In genomic region chr2:19553821-19554592, GRCm38 (mm10) we compare ENCODE assay signal across 8 mouse cellular contexts. TPM values are rescaled to one million over a fixed set of nuclear protein-coding genes. Genes with fewer than 3 reads are reported as not detected.
DNase-seq lines count a peak whose midpoint lies in the region; ATAC-seq and TF ChIP-seq lines count a peak whose summit lies in the region.

Gene 4921504E06Rik (minus strand): TSS chr2:19553914.

- no peaks in the 10 kb centered on the region for H3K9me3 ChIP-seq in ES-Bruce4 (replicated peaks; ENCODE audit: control insufficient read depth, insufficient read depth, low read length, poor library complexity, severe bottlenecking)
- no peaks in the 10 kb centered on the region for H3K9me3 ChIP-seq in hindbrain, embryonic 10.5 days
- H3K9me3 ChIP-seq in lung, embryonic 14.5 days (ENCODE audit: low read depth, low read length), result no peaks in the 10 kb centered on the region

- peak; percentile 42 to 54 for DNase-seq in cerebellum, adult 2 months
- peak; percentile 92 to 96 for DNase-seq in frontal cortex, adult 2 months (ENCODE audit: extremely low spot score in 1 of 2, low spot score in 1 of 2)
- peak; percentile 89 for DNase-seq in hindbrain, embryonic 10.5 days (ENCODE audit: low spot score)
- peak; percentile 75 for DNase-seq in layer of hippocampus, adult 9-10 months (ENCODE audit: low spot score)
- DNase-seq in lung, embryonic 14.5 days, result peak; percentile 90
- peak; percentile 68 for DNase-seq in testis, postnatal 10 days (ENCODE audit: low spot score)

- H3K27me3 ChIP-seq in ES-Bruce4 (ENCODE audit: control insufficient read depth, insufficient read depth, low read length, poor library complexity, severe bottlenecking), result no peaks in the 10 kb centered on the region
- H3K27me3 ChIP-seq in cerebellum, adult 2 months (ENCODE audit: control insufficient read depth, insufficient read depth, low read length), result no peaks in the 10 kb centered on the region
- H3K27me3 ChIP-seq in hindbrain, embryonic 10.5 days (ENCODE audit: insufficient read depth, poor library complexity, severe bottlenecking), result peaks cover 6% of the 10 kb centered on the region; the same call in 1 of the 2 replicates
- H3K27me3 ChIP-seq in lung, embryonic 14.5 days (ENCODE audit: insufficient read depth, low read length), result no peaks in the 10 kb centered on the region

- 2% methylated on average over 27 of the region's 27 CpGs for WGBS in cerebellum, adult 2 months
- under 1% methylated on average over 27 of the region's 27 CpGs for WGBS in hindbrain, embryonic 10.5 days
- under 1% methylated on average over 27 of the region's 27 CpGs for WGBS in lung, embryonic 14.5 days

- TF ChIP-seq CTCF in ES-Bruce4 (IDR thresholded peaks at IDR 0.05; ENCODE audit: low read depth, low read length), result no peak
- TF ChIP-seq CTCF in cerebellum, adult 2 months (IDR thresholded peaks at IDR 0.05; ENCODE audit: borderline replicate concordance, insufficient read depth, low read depth, low read length), result no peak
- TF ChIP-seq CTCF in lung, embryonic 14.5 days (IDR thresholded peaks at IDR 0.05; ENCODE audit: low read depth), result no peak

- no peak within 1 kb of the TSS for H3K27ac ChIP-seq in ES-Bruce4 (ENCODE audit: insufficient read depth, low read length)
- no peak within 1 kb of the TSS for H3K27ac ChIP-seq in cerebellum, adult 2 months (ENCODE audit: insufficient read depth, low read length)
- peak within 1 kb of the TSS; percentile 87 for H3K27ac ChIP-seq in hindbrain, embryonic 10.5 days
- peak within 1 kb of the TSS; percentile 79 for H3K27ac ChIP-seq in lung, embryonic 14.5 days (ENCODE audit: low read depth)

- peak within 1 kb of the TSS; percentile 59 for H3K4me3 ChIP-seq in ES-Bruce4 (ENCODE audit: low read depth, low read length)
- peak within 1 kb of the TSS; percentile 43 for H3K4me3 ChIP-seq in cerebellum, adult 2 months (replicated peaks; ENCODE audit: insufficient read depth, low read depth, low read length)
- peak within 1 kb of the TSS; percentile 54 for H3K4me3 ChIP-seq in hindbrain, embryonic 10.5 days
- H3K4me3 ChIP-seq in lung, embryonic 14.5 days (ENCODE audit: low read depth, low read length), result peak within 1 kb of the TSS; percentile 38

- no peak for TF ChIP-seq POLR2A in ES-Bruce4 (IDR thresholded peaks at IDR 0.05; ENCODE audit: insufficient read depth, low read length)
- no peak for TF ChIP-seq POLR2A in cerebellum, adult 2 months (IDR thresholded peaks at IDR 0.05; ENCODE audit: borderline replicate concordance, insufficient read depth, low read length)

- peak; percentile 38; the same call in 1 of the 2 replicates for TF ChIP-seq EP300 in ES-Bruce4 (IDR thresholded peaks at IDR 0.05; ENCODE audit: insufficient read depth, low read depth, low read length)

- H3K4me1 ChIP-seq in ES-Bruce4 (ENCODE audit: control insufficient read depth, insufficient read depth, low read length), result no peaks in the 10 kb centered on the region
- H3K4me1 ChIP-seq in cerebellum, adult 2 months (ENCODE audit: control insufficient read depth, insufficient read depth, low read length), result no peaks in the 10 kb centered on the region
- H3K4me1 ChIP-seq in hindbrain, embryonic 10.5 days (replicated peaks), result peaks cover 18% of the 10 kb centered on the region
- H3K4me1 ChIP-seq in lung, embryonic 14.5 days (ENCODE audit: insufficient read depth), result no peaks in the 10 kb centered on the region

- peak within 1 kb of the TSS; percentile 66 for H3K4me2 ChIP-seq in lung, embryonic 14.5 days

- H3K9ac ChIP-seq in ES-Bruce4 (ENCODE audit: low read depth, poor library complexity, severe bottlenecking), result no peak within 1 kb of the TSS
- H3K9ac ChIP-seq in lung, embryonic 14.5 days, result 0 out of 2 replicates have a peak within 1 kb of the TSS, but pooled peaks have one; percentile 17

- no peaks in the 10 kb centered on the region for H3K36me3 ChIP-seq in ES-Bruce4 (ENCODE audit: control insufficient read depth, insufficient read depth, low read length, poor library complexity, severe bottlenecking)
- H3K36me3 ChIP-seq in hindbrain, embryonic 10.5 days, result no peaks in the 10 kb centered on the region
- H3K36me3 ChIP-seq in lung, embryonic 14.5 days (ENCODE audit: insufficient read depth), result no peaks in the 10 kb centered on the region

- ATAC-seq in lung, embryonic 14.5 days (ENCODE audit: insufficient read depth), result peak; percentile 95
- peak; percentile 68 for ATAC-seq in neutrophil, adult 5-6 weeks (ENCODE audit: extremely low read depth, insufficient number of reproducible peaks, low FRiP score, poor library complexity, severe bottlenecking)

RNA-seq across cellular contexts. Expression of gene 4921504E06Rik, which starts in this region (rescaled TPM):
- not detected in 2 replicates for polyA plus RNA-seq in ES-Bruce4 (2011; ENCODE audit: insufficient read depth, insufficient read length, low read depth, missing spikeins)
- polyA plus RNA-seq in cerebellum, adult 2 months (2012; rRNA removed), result not detected in 2 replicates
- polyA plus RNA-seq in frontal cortex, adult 2 months (2012; rRNA removed), result 0.08 TPM in 1 of 2 replicates, not detected in the other
- not detected in 2 replicates for polyA plus RNA-seq in hindbrain, embryonic 10.5 days (2016; fragmentation: Nextera tagmentation; extraction: Ambion mirVana)
- not detected in 2 replicates for polyA plus RNA-seq in lung, embryonic 14.5 days (2014; fragmentation: Nextera tagmentation; extraction: Ambion mirVana)
- not detected in 2 replicates for total RNA-seq in neutrophil, adult 5-6 weeks (2017)

Comparison
In these comparisons a context has a peak if more than half of its experiments do, and no peak if none do; other contexts are left out.
1. Peak in DNase-seq and H3K4me3 ChIP-seq in cerebellum, adult 2 months; RNA of the gene not detected or under 1 TPM.
2. Peak in DNase-seq in frontal cortex, adult 2 months; RNA of the gene not detected or under 1 TPM.
3. Peak in DNase-seq, H3K4me3 ChIP-seq and H3K27ac ChIP-seq in hindbrain, embryonic 10.5 days; RNA of the gene not detected or under 1 TPM.
4. Peak in DNase-seq, ATAC-seq, H3K4me3 ChIP-seq, H3K27ac ChIP-seq, H3K9ac ChIP-seq and H3K4me2 ChIP-seq in lung, embryonic 14.5 days; RNA of the gene not detected or under 1 TPM.
5. Peak in ATAC-seq in neutrophil, adult 5-6 weeks; RNA of the gene not detected or under 1 TPM.